Mouse (Mus musculus) brain, embryonic 14.5 days (tissue): ENCODE measurements at regions not wholly inside any gene's neighbourhood (a gene's known extent, or its start where the extent isn't known, plus 50 kb on each side); places are given as distances from the start of the nearest gene placed in this dataset.

Source experiments
- CTCF ChIP-seq: fragments of 200-500 bp; IDR thresholded peaks from 2 replicates; pipeline ENCODE4 v1.5.1; 2012; ENCODE audit warnings: inconsistent platforms, mild to moderate bottlenecking, moderate library complexity, borderline replicate concordance; ENCODE audit not compliant: insufficient read depth, insufficient read length; ENCODE audit errors: extremely low read depth
- POLR2A ChIP-seq: fragments of 200-500 bp; IDR thresholded peaks from 2 replicates; pipeline ENCODE4 v1.6.1; 2012; ENCODE audit warnings: mild to moderate bottlenecking, inconsistent platforms, borderline replicate concordance; ENCODE audit not compliant: poor library complexity, insufficient read depth, insufficient read length, severe bottlenecking; ENCODE audit errors: extremely low read depth

GRCm38 (mm10) chr8:35987327-35987726 lies 221.7 kb downstream of the Gm19410 start:
- TF ChIP-seq POLR2A (no peak), CTCF (no peak)
